Mouse (Mus musculus): ENCODE results near the gene Prss43.

Prss43 gene

DNA sequence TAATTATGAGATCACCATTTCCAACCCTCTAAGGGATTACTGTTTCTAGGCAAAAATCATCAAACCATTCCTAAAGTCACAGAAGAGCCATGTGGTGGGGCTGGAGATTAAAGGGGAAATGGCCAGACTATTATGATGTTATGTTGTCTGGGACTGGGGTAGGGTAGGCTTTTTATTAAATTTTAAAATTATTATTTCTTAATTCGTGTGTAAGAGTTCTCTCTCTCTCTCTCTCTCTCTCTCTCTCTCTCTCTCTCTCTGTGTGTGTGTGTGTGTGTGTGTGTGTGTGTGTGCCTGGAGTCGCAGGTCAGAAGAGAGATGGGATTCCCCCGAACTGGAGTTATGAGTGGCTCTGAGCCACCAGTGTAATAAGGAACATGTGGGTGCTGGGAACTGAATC is at the start of gene Prss43:
Gene Prss43, plus strand, starts transcription at position 301 of the 400 bp plus-strand sequence.
- TF ChIP-seq GATA4 (IDR thresholded peaks at IDR 0.05; ENCODE audit: insufficient replicate concordance, low read length), result no peak

DNA sequence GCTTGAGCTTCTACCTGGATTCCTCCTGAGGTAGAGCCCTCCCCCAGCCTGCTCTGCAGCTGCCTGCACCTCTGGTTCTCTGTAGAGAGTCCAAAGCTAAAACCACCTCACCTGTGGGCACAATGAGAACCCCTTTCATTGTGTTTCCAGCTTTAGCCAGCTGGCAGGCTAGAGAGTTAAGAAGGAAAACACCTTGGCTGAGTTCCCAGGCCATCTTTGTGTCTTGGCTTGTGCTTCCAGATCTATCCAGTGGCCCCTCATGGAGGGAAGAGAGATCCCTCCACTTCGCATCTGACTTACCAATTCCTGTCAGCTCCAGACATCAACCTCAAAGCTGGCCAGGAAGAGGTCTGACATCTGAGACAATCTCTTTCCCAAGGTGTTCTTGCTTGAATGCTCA is 48.4 kb upstream of the Prss43 start:
- TF ChIP-seq GATA4 (IDR thresholded peaks at IDR 0.05; ENCODE audit: insufficient replicate concordance, low read length), result no peak

DNA sequence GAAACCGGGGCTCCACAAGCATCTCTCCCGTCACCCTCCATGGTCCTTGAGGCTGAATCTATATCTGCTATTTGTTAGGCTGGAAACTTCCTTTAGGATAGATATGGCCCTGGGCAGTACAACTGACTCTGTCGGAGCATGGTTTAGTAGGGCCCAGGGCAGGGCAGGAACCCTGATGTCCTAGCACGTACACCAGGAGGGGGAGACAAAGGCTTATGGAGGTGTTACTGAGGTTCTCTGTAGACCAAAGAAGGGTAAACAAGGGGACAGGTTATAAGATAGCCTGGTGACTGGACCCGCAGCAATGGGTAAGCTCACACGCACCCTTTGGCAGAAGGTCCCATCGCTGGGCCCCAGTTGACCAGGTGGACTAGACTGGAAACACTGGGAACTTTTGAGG is 47.9 kb upstream of the Prss43 start:
- no peak for TF ChIP-seq GATA4 (IDR thresholded peaks at IDR 0.05; ENCODE audit: insufficient replicate concordance, low read length)

DNA sequence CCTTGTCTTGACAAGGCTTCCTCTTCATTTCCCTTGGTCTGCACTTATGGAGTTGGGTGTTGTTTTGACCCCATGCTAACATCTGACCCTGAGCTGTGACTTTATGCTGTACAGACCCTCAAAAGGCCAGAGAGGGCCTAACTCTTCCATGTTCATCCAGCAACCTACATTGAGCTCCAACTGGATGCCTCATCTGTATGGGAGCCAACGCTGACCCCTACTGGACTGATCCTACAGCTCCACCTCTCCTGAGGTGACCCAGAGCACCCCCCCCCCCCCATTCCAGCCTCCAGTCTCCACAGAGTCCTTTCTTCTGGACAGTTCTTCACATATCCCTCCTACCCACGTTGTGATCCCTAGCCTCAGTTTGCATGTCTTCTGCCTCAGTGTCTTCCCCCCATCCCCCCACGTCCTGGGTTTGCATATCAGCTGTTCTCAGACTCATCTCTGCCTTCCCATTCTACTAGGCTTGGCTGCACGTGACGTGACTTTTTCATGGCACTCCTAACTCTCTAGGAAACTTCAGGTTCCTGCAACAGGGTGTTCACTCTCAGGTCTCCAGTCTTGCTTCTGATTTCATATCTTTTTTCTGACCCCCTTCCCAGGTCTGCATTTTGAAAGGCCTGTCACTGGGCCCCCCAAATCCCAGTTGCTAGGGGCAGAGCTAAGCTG is 47.1 kb upstream of the Prss43 start:
- TF ChIP-seq GATA4 (IDR thresholded peaks at IDR 0.05; ENCODE audit: insufficient replicate concordance, low read length), result no peak

DNA sequence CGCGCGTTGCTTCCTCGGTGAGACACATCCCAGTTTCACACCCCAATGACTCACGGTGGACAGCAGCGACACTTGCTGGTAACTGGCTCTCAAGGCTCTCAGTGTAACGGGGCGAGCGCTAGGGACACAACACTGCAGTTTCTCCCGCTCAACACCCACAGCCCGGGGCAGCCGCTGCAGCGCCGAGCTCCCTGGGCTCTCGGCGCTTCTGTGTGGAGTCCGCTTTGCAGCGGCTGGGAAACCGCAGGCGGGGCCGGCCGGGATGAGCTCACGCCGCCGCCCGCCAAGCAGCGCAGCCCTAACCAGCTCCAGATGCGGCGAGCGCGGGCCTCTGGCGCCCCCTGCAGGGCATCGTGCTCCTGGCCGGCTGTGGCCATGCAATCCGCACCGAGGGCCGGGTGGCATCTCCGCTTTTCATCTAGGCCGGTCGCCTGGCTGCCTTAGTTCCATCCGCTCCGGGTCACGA is 45.2 kb upstream of the Prss43 start:
- TF ChIP-seq GATA4 (IDR thresholded peaks at IDR 0.05; ENCODE audit: insufficient replicate concordance, low read length), result peak; percentile 30; the same call in 1 of the 2 replicates

DNA sequence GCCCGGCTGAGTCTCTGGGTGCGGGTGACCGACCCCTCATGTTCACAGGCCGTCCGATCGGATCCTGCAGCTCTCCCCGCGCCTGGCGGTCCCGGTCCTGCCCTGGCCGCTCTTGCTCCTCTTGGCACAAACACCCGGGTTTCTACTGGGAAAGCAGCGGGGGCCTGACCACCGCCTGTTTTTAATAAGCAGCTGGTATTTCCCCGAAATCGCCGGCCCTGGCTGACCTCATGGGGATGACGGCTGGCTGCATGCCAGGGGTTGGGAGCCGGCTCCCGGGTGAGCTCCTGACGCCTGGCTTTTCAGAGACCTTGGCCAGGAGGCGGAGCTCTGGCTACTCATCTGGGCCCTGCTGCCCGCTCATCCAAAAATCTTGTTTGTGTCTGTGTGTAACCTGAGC is 44.8 kb upstream of the Prss43 start:
- no peak for TF ChIP-seq GATA4 (IDR thresholded peaks at IDR 0.05; ENCODE audit: insufficient replicate concordance, low read length)

DNA sequence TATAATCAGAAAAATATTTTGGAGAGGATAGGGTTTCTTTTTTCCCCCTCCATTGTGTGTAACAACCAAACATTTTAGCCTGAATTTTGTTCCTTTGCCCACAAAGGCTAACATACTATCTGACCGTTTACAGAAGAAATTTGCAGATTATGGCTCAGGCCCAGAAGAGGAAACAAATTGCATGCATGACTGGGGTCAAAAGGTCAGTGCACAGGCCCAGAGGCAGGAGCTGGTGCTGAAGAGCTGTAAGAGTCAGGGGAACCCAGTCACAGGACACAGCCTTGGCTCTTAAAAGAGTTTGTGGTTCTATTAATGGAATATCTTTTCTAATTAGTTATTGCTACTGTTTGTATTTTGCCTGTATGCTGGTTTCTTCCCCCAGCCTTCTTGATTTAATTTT is 42.9 kb upstream of the Prss43 start:
- no peak for TF ChIP-seq GATA4 (IDR thresholded peaks at IDR 0.05; ENCODE audit: insufficient replicate concordance, low read length)

DNA sequence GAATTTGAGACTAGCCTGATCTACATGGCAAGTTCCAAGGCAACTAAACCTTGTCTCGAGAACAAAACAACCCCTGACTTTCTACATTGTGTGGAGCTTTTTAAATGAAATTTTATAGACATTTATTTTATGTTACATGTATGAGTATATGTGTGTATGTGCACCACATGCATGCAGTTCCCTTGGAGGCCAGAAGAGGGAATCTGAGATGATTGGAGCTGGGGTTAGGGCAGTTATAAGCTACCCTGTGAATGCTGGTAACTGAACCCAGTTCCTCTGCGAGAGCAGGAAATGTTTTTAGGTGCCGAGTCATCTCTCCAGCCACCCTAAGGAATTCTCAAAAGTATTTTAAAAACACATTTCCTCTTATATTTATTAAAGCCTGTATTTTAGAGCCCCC is 38.3 kb upstream of the Prss43 start:
- TF ChIP-seq GATA4 (IDR thresholded peaks at IDR 0.05; ENCODE audit: insufficient replicate concordance, low read length), result no peak

DNA sequence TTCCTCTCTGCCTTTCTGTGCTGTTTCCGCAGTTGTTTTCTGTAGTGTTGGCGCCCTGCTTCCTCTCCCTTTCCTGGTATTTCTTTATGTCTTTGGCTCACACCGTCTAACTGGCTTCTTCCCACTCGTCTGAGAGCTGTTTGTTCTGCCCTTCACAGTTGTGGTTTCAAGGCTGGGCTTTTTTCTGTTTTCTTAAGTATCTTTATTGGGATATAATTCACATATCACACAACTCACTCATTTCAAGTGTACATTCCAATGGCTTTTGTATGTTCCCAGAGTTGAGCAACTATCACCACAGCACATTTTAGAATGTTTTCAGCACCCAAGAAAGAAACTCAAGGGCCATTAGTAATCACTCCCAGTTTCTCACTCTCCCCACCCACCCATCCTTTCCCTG is 36.0 kb upstream of the Prss43 start:
- no peak for TF ChIP-seq GATA4 (IDR thresholded peaks at IDR 0.05; ENCODE audit: insufficient replicate concordance, low read length)

DNA sequence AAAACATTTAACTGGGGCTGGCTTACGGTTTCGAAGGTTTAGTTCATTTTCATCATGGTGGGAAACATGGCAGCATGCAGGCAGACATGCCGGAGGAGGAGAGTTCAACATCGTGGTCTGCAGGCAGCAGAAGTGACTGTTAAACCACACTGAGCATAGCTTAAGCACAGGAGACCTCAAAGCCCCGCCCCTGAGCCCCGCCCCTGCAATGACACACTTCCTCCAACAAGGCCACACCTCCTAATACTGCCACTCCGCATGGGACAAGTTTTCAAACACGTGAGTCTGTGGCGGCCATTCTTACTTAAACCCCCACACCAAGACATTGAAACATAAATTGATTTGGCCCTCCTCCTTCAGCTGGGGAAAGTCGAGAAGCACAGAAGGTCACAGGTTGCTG is 29.5 kb upstream of the Prss43 start:
- no peak for TF ChIP-seq GATA4 (IDR thresholded peaks at IDR 0.05; ENCODE audit: insufficient replicate concordance, low read length)

DNA sequence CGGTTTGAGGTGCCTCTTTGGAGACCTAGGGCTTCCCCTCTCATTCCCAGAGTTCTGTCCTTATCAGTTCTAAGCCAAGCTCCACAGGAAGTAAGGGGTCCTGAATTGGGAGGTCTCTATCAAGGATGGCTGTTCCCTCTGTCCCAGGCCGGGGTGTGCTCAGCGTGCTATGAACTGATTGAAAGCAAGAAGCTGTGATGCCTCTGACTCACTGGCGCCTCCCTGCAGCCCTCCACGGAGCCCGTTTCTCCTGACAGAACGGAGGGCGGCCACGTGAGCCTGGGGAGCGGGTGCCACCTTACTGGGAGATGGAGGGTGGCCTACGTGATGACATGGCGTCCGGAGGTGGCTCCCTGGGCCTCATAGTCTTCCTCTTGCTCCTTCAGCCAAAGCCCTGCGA is 28.6 kb upstream of the Prss43 start, which contains the start of gene Prss42:
Gene Prss42, plus strand, starts transcription at position 301 of the 400 bp plus-strand sequence.
- no peak for TF ChIP-seq GATA4 (IDR thresholded peaks at IDR 0.05; ENCODE audit: insufficient replicate concordance, low read length)

DNA sequence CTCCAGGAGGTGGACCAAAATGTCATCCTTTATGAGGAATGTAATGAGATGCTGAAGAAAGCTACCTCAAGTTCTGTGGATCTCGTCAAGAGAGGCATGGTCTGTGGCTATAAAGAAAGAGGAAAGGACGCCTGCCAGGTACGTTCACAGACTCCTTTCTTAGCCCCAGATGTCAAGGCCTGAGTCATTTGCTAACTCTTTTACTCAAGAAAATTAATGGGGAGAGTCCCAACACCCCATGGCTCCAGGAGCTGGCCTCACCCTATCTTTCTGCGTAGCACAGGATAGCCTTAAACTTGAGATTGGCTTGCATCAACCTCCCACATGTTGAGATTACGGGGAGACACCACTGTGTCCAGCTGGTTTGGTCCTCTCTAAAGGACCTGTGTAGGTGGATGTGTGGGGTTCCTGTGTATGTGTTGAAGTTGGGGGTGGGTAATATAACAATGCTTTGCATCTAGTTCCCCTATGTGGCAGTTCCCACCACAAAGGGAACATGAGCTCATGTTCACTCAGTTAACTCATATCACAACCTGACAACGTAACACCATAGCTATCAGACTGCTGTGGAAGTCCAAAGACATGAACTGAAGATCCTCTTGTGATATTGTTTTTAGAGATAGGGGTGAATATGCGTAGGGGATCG is 25.5 kb upstream of the Prss43 start:
- no peak for TF ChIP-seq GATA4 (IDR thresholded peaks at IDR 0.05; ENCODE audit: insufficient replicate concordance, low read length)

DNA sequence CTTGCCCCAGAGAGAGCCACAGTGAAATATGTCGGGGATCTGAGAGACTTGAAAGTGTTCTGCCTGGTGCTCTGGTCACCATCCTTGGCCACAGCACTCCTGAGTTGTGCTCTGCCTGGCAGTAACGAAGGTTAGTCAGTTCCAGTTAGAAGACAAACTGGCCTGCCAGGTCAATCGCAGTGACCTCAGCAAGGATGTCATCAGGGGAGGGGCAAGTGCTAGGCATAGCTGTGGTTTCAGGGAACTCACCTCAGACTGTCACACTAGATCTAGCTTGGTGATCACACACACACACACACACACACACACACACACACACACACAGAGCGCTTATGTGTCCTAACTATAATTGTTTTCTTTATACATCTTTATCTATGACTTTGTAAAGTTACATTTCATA is 23.2 kb upstream of the Prss43 start:
- TF ChIP-seq GATA4 (IDR thresholded peaks at IDR 0.05; ENCODE audit: insufficient replicate concordance, low read length), result no peak

DNA sequence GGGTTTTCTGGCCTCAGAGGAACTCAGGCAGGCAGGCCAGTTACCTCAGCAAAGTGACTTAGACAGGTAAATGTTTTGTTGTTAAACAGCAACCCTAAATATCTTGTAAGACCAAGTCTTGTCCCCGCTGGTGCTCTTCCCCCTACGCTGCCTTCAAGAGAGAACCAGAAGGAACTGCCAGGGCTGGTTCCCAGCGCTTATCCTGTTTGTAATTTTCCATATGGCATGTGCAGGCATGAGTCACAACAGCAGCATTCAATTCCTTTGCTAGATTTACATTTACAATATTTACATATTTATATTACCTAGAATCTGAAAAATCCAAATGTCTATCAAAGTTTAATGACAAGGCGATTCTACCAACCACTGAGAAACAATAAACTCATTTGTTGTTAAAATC is 16.4 kb upstream of the Prss43 start:
- no peak for TF ChIP-seq GATA4 (IDR thresholded peaks at IDR 0.05; ENCODE audit: insufficient replicate concordance, low read length)

DNA sequence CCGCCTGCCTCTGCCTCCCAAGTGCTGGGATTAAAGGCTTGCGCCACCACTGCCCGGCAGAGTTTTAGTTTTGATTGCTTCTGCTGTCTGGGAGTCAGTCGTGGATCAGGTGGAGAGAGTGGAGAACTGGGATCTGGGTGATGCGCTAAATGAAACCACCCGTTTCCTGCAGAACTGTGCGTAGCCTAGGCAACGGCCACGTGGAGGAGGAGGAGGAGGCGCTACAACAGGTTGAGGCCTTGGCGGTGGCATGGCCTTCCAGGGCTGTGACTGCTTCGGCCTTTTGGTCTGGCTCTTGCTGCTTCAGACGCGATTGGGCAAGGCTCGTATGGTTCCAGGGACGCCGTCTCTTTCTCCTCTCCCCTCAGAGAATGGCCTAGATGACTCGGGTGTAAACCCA is 12.7 kb upstream of the Prss43 start, which contains the start of gene Prss44:
Gene Prss44, plus strand, starts transcription at position 206 of the 400 bp plus-strand sequence.
- no peak for TF ChIP-seq GATA4 (IDR thresholded peaks at IDR 0.05; ENCODE audit: insufficient replicate concordance, low read length)

DNA sequence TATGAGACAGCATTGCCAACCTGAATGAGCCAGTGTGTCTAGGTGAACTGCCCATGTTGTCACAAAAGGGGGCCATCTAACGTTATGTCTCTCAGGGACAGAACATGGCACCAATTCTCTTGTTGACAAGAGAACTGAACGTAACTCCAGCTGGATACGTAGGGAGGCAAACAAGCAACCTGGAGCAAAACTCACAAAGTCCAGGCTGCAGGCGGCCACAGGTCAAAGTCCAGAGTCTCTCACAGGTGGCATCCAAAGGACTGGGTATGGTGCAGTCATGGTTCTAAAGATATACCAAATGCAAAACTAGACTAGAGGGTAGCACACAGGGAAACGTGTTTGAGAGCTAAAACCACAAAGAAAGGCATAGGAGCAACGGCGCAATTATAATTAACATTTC is 5.1 kb upstream of the Prss43 start:
- TF ChIP-seq GATA4 (IDR thresholded peaks at IDR 0.05; ENCODE audit: insufficient replicate concordance, low read length), result no peak

DNA sequence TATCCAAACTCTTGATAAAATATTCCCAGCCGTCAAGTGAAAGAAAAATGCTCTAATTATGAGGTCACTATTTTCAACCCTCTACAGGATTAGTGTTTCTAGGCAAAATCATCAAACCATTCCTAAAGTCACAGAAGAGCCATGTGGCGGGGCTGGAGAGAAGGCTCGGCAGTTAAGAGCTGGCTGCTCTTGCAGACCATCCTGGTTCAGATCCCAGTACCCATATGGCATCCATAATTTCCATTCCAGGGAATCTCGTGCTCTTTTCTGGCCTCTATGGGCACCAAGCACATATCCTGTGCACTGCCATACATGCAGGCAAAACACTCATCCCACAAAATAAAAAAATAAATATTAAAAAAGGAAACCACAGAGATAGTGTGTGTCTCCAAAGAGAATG is 1.1 kb upstream of the Prss43 start:
- no peak for TF ChIP-seq GATA4 (IDR thresholded peaks at IDR 0.05; ENCODE audit: insufficient replicate concordance, low read length)

Data from liver, adult (tissue).